Mouse (Mus musculus): ENCODE data around the gene Gkap1. TPM values are rescaled to one million over a fixed set of nuclear protein-coding genes. Genes with fewer than 3 reads are reported as not detected.

Gkap1 gene
- polyA plus RNA-seq, 1 experiment, result 17.2 TPM

DNA sequence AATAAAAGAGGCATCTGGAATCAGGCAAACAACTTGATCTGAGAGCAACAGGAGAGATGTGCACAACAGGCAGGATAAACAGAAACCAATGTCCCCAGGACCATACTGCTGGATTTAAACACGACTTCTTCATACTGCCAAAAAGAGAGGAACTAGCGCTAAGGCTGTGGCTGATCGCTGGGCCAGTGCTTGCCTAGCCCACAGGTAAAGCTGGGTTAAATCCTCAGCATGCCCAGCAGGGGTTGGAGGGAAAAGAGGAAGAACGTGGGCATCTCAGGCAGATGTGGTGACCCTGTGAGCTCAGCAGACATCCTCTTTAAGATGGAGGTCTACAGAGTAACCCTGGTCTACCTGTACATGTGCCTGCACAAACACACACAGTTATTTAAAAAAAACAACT is 70.5 kb downstream of the Gkap1 start:
- no peaks in the 10 kb centered on the region; the same call in none of the 2 replicates for H3K4me1 ChIP-seq (ENCODE audit: control insufficient read depth, insufficient read depth, low read length)
- H3K4me3 ChIP-seq (replicated peaks; ENCODE audit: control insufficient read depth, low read depth, low read length), result no peak overlapping the region
- WGBS, result 8% methylated on average over 4 of the region's 4 CpGs
- TF ChIP-seq CTCF (IDR thresholded peaks at IDR 0.05; ENCODE audit: control insufficient read depth, insufficient read depth, low read length), result no peak
- TF ChIP-seq POLR2A (IDR thresholded peaks at IDR 0.05; ENCODE audit: borderline replicate concordance, control insufficient read depth, low read depth, low read length), result no peak
- H3K27ac ChIP-seq (ENCODE audit: control insufficient read depth, insufficient read depth, low read depth, low read length, poor library complexity), result no peak overlapping the region

DNA sequence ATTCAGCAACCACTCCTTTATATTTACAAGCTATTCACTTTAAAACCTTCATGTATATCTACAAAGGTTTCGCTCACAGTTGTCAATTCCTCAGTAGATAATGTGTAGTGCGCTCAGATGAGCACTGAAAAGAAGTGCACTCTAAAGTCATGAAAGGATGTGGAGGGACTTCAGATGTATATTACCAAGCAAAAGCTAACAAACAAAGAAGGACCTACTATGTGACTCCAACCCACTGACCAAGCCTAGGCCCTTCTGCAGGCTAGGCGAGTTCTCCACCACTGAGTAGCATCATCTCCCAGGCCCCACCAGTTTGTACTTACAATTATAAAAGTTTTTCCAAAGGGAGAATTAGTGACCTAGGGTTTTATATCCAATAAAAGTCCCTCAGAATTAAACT is 71.3 kb downstream of the Gkap1 start:
- TF ChIP-seq CTCF (IDR thresholded peaks at IDR 0.05; ENCODE audit: control insufficient read depth, insufficient read depth, low read length), result no peak
- no peak for TF ChIP-seq POLR2A (IDR thresholded peaks at IDR 0.05; ENCODE audit: borderline replicate concordance, control insufficient read depth, low read depth, low read length)
- WGBS, result 94% methylated on average over 3 of the region's 3 CpGs

DNA sequence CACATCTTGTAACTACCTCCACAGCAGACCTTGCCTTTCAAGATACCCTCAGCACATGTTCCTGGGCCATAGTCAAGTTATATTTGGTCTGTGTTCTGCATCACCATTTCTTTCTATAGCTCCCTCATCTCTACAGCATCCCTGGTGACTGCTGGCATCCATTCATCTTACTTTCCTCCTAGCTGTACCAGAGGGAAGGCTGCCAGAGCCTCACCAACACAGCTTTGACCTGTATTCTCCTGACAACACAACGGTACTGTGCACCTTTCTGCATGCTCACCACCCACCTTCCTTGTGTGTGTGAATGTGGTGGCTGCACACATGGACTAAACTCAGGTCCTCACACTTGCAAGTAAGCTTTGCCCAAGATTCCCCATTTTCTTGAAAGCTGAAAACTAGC is 72.6 kb downstream of the Gkap1 start:
- WGBS, result 72% methylated on average over 1 of the region's 1 CpGs
- Histone ChIP-seq H3K4me1 (ENCODE audit: control insufficient read depth, insufficient read depth, low read length) (no peaks in the 10 kb centered on the region; the same call in none of the 2 replicates), H3K27ac (ENCODE audit: control insufficient read depth, insufficient read depth, low read depth, low read length, poor library complexity) (no peak overlapping the region), H3K4me3 (replicated peaks; ENCODE audit: control insufficient read depth, low read depth, low read length) (no peak overlapping the region)
- TF ChIP-seq CTCF (IDR thresholded peaks at IDR 0.05; ENCODE audit: control insufficient read depth, insufficient read depth, low read length) (no peak), POLR2A (IDR thresholded peaks at IDR 0.05; ENCODE audit: borderline replicate concordance, control insufficient read depth, low read depth, low read length) (no peak)

More for the DNA sequence above, 71.3 kb downstream of the Gkap1 start:
- H3K4me1 ChIP-seq (ENCODE audit: control insufficient read depth, insufficient read depth, low read length), result no peaks in the 10 kb centered on the region; the same call in none of the 2 replicates
- no peak overlapping the region for H3K4me3 ChIP-seq (replicated peaks; ENCODE audit: control insufficient read depth, low read depth, low read length)
- H3K27ac ChIP-seq (ENCODE audit: control insufficient read depth, insufficient read depth, low read depth, low read length, poor library complexity), result no peak overlapping the region

DNA sequence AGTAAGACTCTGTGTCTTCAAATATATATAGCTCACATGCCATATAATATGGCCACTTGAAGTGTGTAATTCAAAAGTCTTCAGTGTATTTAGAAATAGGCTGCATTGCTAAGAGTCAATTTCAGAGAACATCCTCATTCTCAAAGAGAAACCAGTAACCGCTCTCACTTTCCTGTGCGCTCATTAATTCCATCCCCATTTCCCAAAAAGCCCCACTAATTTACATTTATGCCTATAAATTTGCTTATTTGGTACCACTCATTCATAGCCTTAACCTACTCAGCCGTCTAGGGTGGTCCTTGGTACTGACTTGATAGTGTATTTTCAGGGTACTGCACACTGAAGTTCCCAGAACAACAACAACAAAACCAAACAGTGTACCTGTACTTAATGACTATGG is 73.6 kb downstream of the Gkap1 start:
- no peaks in the 10 kb centered on the region; the same call in none of the 2 replicates for H3K4me1 ChIP-seq (ENCODE audit: control insufficient read depth, insufficient read depth, low read length)
- TF ChIP-seq POLR2A (IDR thresholded peaks at IDR 0.05; ENCODE audit: borderline replicate concordance, control insufficient read depth, low read depth, low read length) (no peak), CTCF (IDR thresholded peaks at IDR 0.05; ENCODE audit: control insufficient read depth, insufficient read depth, low read length) (no peak)
- 82% methylated on average over 3 of the region's 3 CpGs for WGBS

DNA sequence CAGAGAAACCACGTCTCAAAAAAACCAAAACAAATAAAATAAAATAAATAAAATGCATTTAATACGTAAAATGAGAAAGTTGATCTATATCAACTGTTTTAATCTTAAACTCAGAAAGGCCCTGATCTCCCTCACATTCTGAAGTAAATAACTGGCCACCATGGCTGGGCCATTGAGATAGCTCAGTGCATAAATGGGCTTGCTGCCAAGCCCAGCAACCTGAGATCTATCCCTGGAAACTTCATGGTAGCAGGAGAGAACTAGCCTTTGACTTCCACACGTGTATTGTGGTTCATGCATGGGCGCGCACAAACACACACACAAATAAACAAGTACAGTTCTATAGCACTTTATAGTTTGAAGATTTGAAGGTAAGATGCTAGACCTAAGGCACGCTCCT is 74.2 kb downstream of the Gkap1 start:
- no peaks in the 10 kb centered on the region; the same call in 1 of the 2 replicates for H3K4me1 ChIP-seq (ENCODE audit: control insufficient read depth, insufficient read depth, low read length)
- no peak overlapping the region for H3K4me3 ChIP-seq (replicated peaks; ENCODE audit: control insufficient read depth, low read depth, low read length)
- WGBS, result 73% methylated on average over 6 of the region's 6 CpGs
- H3K27ac ChIP-seq (ENCODE audit: control insufficient read depth, insufficient read depth, low read depth, low read length, poor library complexity), result no peak overlapping the region
- TF ChIP-seq CTCF (IDR thresholded peaks at IDR 0.05; ENCODE audit: control insufficient read depth, insufficient read depth, low read length), result no peak
- TF ChIP-seq POLR2A (IDR thresholded peaks at IDR 0.05; ENCODE audit: borderline replicate concordance, control insufficient read depth, low read depth, low read length), result no peak

More for the DNA sequence above, 73.6 kb downstream of the Gkap1 start:
- no peak overlapping the region for H3K27ac ChIP-seq (ENCODE audit: control insufficient read depth, insufficient read depth, low read depth, low read length, poor library complexity)
- no peak overlapping the region for H3K4me3 ChIP-seq (replicated peaks; ENCODE audit: control insufficient read depth, low read depth, low read length)

DNA sequence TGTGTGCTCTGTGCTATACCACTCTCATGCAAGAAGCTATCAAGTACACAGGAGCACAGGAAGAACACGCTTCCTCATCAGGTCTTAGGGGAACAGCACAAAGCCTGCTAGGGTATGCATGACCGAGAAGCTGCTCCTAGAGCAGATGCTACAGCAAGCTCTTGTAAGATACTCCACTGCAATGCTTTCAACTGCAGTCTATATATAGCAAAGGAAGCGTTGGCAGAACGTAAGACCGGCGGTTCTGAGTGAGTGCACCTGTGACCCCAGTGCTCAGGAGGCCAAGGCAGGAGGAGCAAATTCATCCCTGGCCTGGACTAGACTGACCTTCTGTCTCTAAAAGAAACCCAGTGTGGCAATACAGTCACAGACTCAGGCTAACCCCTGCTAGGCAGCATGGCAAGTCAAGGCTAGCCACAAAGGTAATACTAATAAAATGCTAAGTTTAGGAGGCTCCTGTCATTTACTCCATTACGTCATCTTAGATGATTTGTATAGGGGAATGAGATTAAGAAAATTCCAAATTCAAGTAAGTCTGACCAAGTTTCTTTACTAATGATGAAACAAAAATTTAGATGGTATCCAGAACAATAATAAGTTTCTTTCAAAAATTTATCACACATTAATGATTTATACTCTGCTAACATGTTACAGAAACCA is 77.4 kb downstream of the Gkap1 start:
- no peak overlapping the region for H3K4me3 ChIP-seq (replicated peaks; ENCODE audit: control insufficient read depth, low read depth, low read length)
- H3K4me1 ChIP-seq (ENCODE audit: control insufficient read depth, insufficient read depth, low read length), result no peaks in the 10 kb centered on the region; the same call in 1 of the 2 replicates
- H3K27ac ChIP-seq (ENCODE audit: control insufficient read depth, insufficient read depth, low read depth, low read length, poor library complexity), result no peak overlapping the region
- no peak for TF ChIP-seq CTCF (IDR thresholded peaks at IDR 0.05; ENCODE audit: control insufficient read depth, insufficient read depth, low read length)
- TF ChIP-seq POLR2A (IDR thresholded peaks at IDR 0.05; ENCODE audit: borderline replicate concordance, control insufficient read depth, low read depth, low read length), result no peak
- WGBS, result 73% methylated on average over 7 of the region's 7 CpGs

DNA sequence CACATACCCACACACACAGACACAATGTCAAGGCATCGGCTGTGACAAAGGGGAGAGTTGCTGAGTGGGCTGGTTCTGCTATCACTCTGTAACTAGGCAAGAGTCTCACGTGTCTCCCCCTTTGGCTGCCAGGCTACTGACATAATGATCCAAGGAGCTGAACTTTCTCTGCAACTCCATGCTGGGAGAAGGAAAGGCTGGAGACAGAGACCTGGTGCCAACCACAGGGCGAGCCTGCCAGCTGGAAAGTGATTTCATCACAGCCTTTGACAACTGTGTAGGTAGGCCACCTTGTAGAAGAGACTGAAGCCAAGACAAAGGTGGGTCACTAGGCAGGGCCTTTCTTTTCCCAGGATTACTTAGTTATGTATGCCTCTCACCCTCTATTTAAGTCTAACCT is 78.3 kb downstream of the Gkap1 start:
- TF ChIP-seq POLR2A (IDR thresholded peaks at IDR 0.05; ENCODE audit: borderline replicate concordance, control insufficient read depth, low read depth, low read length) (no peak), CTCF (IDR thresholded peaks at IDR 0.05; ENCODE audit: control insufficient read depth, insufficient read depth, low read length) (no peak)
- no peak overlapping the region for H3K27ac ChIP-seq (ENCODE audit: control insufficient read depth, insufficient read depth, low read depth, low read length, poor library complexity)
- 85% methylated on average over 3 of the region's 3 CpGs for WGBS
- no peak overlapping the region for H3K4me3 ChIP-seq (replicated peaks; ENCODE audit: control insufficient read depth, low read depth, low read length)
- no peaks in the 10 kb centered on the region; the same call in 1 of the 2 replicates for H3K4me1 ChIP-seq (ENCODE audit: control insufficient read depth, insufficient read depth, low read length)

DNA sequence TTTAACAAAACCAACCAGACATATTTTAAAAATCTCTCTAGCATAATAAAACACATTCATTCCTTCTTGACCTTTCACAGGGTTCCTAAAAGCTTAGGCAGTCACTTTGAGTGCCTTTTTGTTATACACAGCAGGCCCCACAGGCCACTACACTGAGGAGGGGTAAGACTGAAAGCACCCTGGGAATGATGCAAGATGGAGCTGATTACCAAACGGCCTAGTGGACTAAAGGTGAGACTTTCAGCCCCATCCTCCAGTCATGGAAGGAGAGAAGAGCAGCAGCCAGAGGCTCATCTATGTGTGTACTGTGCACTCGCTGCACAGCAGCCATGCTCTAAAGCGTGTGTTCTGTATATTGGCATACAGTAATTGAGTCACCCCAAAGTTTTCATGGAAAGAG is 80.6 kb downstream of the Gkap1 start:
- TF ChIP-seq POLR2A (IDR thresholded peaks at IDR 0.05; ENCODE audit: borderline replicate concordance, control insufficient read depth, low read depth, low read length) (no peak), CTCF (IDR thresholded peaks at IDR 0.05; ENCODE audit: control insufficient read depth, insufficient read depth, low read length) (no peak)
- Histone ChIP-seq H3K4me3 (replicated peaks; ENCODE audit: control insufficient read depth, low read depth, low read length) (no peak overlapping the region), H3K27ac (ENCODE audit: control insufficient read depth, insufficient read depth, low read depth, low read length, poor library complexity) (no peak overlapping the region), H3K4me1 (ENCODE audit: control insufficient read depth, insufficient read depth, low read length) (no peaks in the 10 kb centered on the region)
- 82% methylated on average over 3 of the region's 3 CpGs for WGBS

Measured in bone marrow, adult 2 months (tissue).